Mouse (Mus musculus): ENCODE data around the gene Slc9a9. TPM values are rescaled to one million over a fixed set of nuclear protein-coding genes. Genes with fewer than 3 reads are reported as not detected.

The Slc9a9 gene
- total RNA-seq, 2 experiments from 2014 or later, result 2.9 to 3.0 TPM

GRCm38 (mm10) chr9:95036209-95036608, 366.5 kb downstream of the Slc9a9 start:
- ATAC-seq (replicated peaks; ENCODE audit: low FRiP score, low TSS enrichment, poor library complexity, severe bottlenecking), result no peak

GRCm38 (mm10) chr9:95042420-95042819, 372.7 kb downstream of the Slc9a9 start:
- no peak for ATAC-seq (replicated peaks; ENCODE audit: low FRiP score, low TSS enrichment, poor library complexity, severe bottlenecking)

GRCm38 (mm10) chr9:95052160-95052559, 382.5 kb downstream of the Slc9a9 start:
- ATAC-seq (replicated peaks; ENCODE audit: low FRiP score, low TSS enrichment, poor library complexity, severe bottlenecking), result no peak

GRCm38 (mm10) chr9:95053183-95053582, 383.5 kb downstream of the Slc9a9 start:
- ATAC-seq (replicated peaks; ENCODE audit: low FRiP score, low TSS enrichment, poor library complexity, severe bottlenecking), result no peak

GRCm38 (mm10) chr9:95055843-95056242, 386.1 kb downstream of the Slc9a9 start:
- no peak for ATAC-seq (replicated peaks; ENCODE audit: low FRiP score, low TSS enrichment, poor library complexity, severe bottlenecking)

GRCm38 (mm10) chr9:95060702-95061101, 391.0 kb downstream of the Slc9a9 start:
- no peak for ATAC-seq (replicated peaks; ENCODE audit: low FRiP score, low TSS enrichment, poor library complexity, severe bottlenecking)

GRCm38 (mm10) chr9:95067037-95067436, 397.3 kb downstream of the Slc9a9 start:
- ATAC-seq (replicated peaks; ENCODE audit: low FRiP score, low TSS enrichment, poor library complexity, severe bottlenecking), result no peak

- ATAC-seq (replicated peaks; ENCODE audit: low FRiP score, low TSS enrichment, poor library complexity, severe bottlenecking), result no peak
Measured at GRCm38 (mm10) chr9:95068466-95068865, 398.8 kb downstream of the Slc9a9 start.

GRCm38 (mm10) chr9:95070832-95071519, 401.3 kb downstream of the Slc9a9 start:
- no peak for ATAC-seq (replicated peaks; ENCODE audit: low FRiP score, low TSS enrichment, poor library complexity, severe bottlenecking)

- no peak for ATAC-seq (replicated peaks; ENCODE audit: low FRiP score, low TSS enrichment, poor library complexity, severe bottlenecking)
Measured at GRCm38 (mm10) chr9:95072450-95072955, 402.8 kb downstream of the Slc9a9 start.

- ATAC-seq (replicated peaks; ENCODE audit: low FRiP score, low TSS enrichment, poor library complexity, severe bottlenecking), result no peak
Measured at GRCm38 (mm10) chr9:95073691-95074090, 404.0 kb downstream of the Slc9a9 start.

GRCm38 (mm10) chr9:95075856-95076255, 406.1 kb downstream of the Slc9a9 start:
- no peak for ATAC-seq (replicated peaks; ENCODE audit: low FRiP score, low TSS enrichment, poor library complexity, severe bottlenecking)

GRCm38 (mm10) chr9:95077938-95078337, 408.2 kb downstream of the Slc9a9 start:
- ATAC-seq (replicated peaks; ENCODE audit: low FRiP score, low TSS enrichment, poor library complexity, severe bottlenecking), result no peak

- no peak for ATAC-seq (replicated peaks; ENCODE audit: low FRiP score, low TSS enrichment, poor library complexity, severe bottlenecking)
Measured at GRCm38 (mm10) chr9:95078626-95079025, 408.9 kb downstream of the Slc9a9 start.

- ATAC-seq (replicated peaks; ENCODE audit: low FRiP score, low TSS enrichment, poor library complexity, severe bottlenecking), result no peak
Measured at GRCm38 (mm10) chr9:95079951-95080350, 410.2 kb downstream of the Slc9a9 start.

GRCm38 (mm10) chr9:95086109-95086821, 416.6 kb downstream of the Slc9a9 start:
- no peak for ATAC-seq (replicated peaks; ENCODE audit: low FRiP score, low TSS enrichment, poor library complexity, severe bottlenecking)

GRCm38 (mm10) chr9:95088221-95088620, 418.5 kb downstream of the Slc9a9 start:
- ATAC-seq (replicated peaks; ENCODE audit: low FRiP score, low TSS enrichment, poor library complexity, severe bottlenecking), result no peak

GRCm38 (mm10) chr9:95089050-95089449, 419.3 kb downstream of the Slc9a9 start:
- ATAC-seq (replicated peaks; ENCODE audit: low FRiP score, low TSS enrichment, poor library complexity, severe bottlenecking), result no peak

- ATAC-seq (replicated peaks; ENCODE audit: low FRiP score, low TSS enrichment, poor library complexity, severe bottlenecking), result no peak
Measured at GRCm38 (mm10) chr9:95096486-95096885, 426.8 kb downstream of the Slc9a9 start.

- no peak for ATAC-seq (replicated peaks; ENCODE audit: low FRiP score, low TSS enrichment, poor library complexity, severe bottlenecking)
Measured at GRCm38 (mm10) chr9:95105768-95106167, 436.1 kb downstream of the Slc9a9 start.

- no peak for ATAC-seq (replicated peaks; ENCODE audit: low FRiP score, low TSS enrichment, poor library complexity, severe bottlenecking)
Measured at GRCm38 (mm10) chr9:95109799-95110198, 440.1 kb downstream of the Slc9a9 start.
